Mouse (Mus musculus): Measurements from ENCODE around the gene Slc39a7.

DNA sequence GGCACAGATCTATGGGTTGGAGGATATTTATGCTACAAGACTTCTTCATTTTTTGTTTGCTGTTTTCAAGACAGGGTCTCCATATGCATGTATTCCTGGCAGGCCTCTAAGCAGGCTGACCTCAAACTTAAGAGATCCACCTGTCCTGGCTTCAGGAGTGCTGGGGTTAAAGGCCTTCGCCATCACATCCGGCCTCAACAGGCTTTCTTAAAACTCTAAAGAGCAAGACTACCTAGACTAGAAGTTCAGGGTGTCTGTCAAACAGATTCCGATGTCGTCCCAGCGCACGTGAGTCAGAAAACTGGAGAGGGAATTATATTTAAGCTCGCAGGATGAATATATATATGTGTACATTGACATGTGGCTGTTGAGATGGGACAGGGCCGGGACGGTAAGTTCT is 7.8 kb downstream of the Slc39a7 start:
- TF ChIP-seq CTCF (IDR thresholded peaks at IDR 0.05; ENCODE audit: low read depth): no peak
- TF ChIP-seq EP300 (IDR thresholded peaks at IDR 0.05; ENCODE audit: low read depth): no peak
